Mouse (Mus musculus): ENCODE measurements at regions not wholly inside any gene's neighbourhood (a gene's known extent, or its start where the extent isn't known, plus 50 kb on each side); places are given as distances from the start of the nearest gene placed in this dataset.

- peak; percentile 48 for DNase-seq (ENCODE audit: low read depth, low spot score)
Measured at GRCm38 (mm10) chr3:71096071-71096470, 1088.7 kb downstream of the Otol1 start.

DNA sequence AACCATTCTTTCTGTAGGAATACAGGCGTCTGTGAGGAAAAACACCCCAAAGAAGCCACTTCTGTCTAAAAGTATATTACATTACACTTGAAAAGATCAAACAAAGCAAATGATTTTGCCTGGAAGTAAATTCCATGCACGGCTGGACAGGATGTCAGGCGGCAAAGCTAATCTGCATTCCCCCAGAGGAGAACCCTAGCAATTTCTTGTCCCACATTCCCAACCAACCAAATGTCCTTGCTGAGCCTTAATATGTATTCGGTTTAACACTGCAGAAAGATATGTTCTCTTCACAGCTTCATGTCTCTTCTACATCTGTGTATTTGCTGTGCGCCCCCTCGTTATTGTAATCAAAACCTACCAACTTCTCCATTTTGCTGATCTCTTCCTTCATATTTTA lies 1096.1 kb downstream of the Otol1 start:
- no peak for DNase-seq (ENCODE audit: low read depth, low spot score)

- DNase-seq (ENCODE audit: low read depth, low spot score) = no peak
Measured at GRCm38 (mm10) chr3:71145262-71145661, 1137.8 kb downstream of the Otol1 start.
